Mouse (Mus musculus) hindbrain, postnatal 0 days (tissue): ENCODE measurements at regions not wholly inside any gene's neighbourhood (a gene's known extent, or its start where the extent isn't known, plus 50 kb on each side); places are given as distances from the start of the nearest gene placed in this dataset.

ENCODE experiments used
- ATAC-seq: fragments of 200-750 bp; cut with Nextera tagmentation; 2 replicates; pipeline ENCODE4 v1.8.0; 2017; ENCODE audit warnings: mild to moderate bottlenecking, moderate TSS enrichment, moderate library complexity
- DNase-seq: peaks from one replicate; pipeline ENCODE4 v3.0.0-alpha.2; 2015; ENCODE audit warnings: low spot score
- H3K27ac ChIP-seq: fragments of 300-500 bp; sonication (generic); 2 replicates; pipeline ENCODE4 v1.5.1; 2014; ENCODE audit warnings: mild to moderate bottlenecking
- H3K27me3 ChIP-seq: fragments of 300-500 bp; sonication (generic); 2 replicates; pipeline ENCODE4 v1.6.1; 2014; ENCODE audit warnings: low read length, mixed read lengths; ENCODE audit not compliant: insufficient read depth
- H3K36me3 ChIP-seq: fragments of 300-500 bp; sonication (generic); 2 replicates; pipeline ENCODE4 v1.6.1; 2014; ENCODE audit warnings: low read length, mixed read lengths; ENCODE audit not compliant: insufficient read depth
- H3K4me1 ChIP-seq: fragments of 300-500 bp; sonication (generic); 2 replicates; pipeline ENCODE4 v1.6.1; 2014; ENCODE audit warnings: antibody characterized with exemption, low read length, mixed read lengths; ENCODE audit not compliant: insufficient read depth
- H3K4me2 ChIP-seq: fragments of 300-500 bp; sonication (generic); 2 replicates; pipeline ENCODE4 v1.6.1; 2014; ENCODE audit warnings: low read depth, mild to moderate bottlenecking, low read length, moderate library complexity, mixed read lengths
- H3K4me3 ChIP-seq: fragments of 300-500 bp; sonication (generic); 2 replicates; pipeline ENCODE4 v1.5.1; 2014; ENCODE audit warnings: low read length
- H3K9ac ChIP-seq: fragments of 300-500 bp; sonication (generic); replicated peaks from 2 replicates; pipeline ENCODE4 v1.6.1; 2014; ENCODE audit warnings: mild to moderate bottlenecking, low read length, moderate library complexity, mixed read lengths
- H3K9me3 ChIP-seq: fragments of 300-500 bp; sonication (generic); 2 replicates; pipeline ENCODE4 v1.6.1; 2016; ENCODE audit warnings: low read length, mixed read lengths
- CTCF ChIP-seq: IDR thresholded peaks from 2 replicates; pipeline ENCODE4 v1.5.1; 2016; ENCODE audit warnings: antibody characterized with exemption, control low read depth, low read depth
- WGBS: fragments of 180-500 bp; shearing (Covaris S2); extraction: QIAGEN DNeasy Blood & Tissue Kit; methylation state at CpG from one replicate; pipeline ENCODE4 v1.1.7; 2014; 5-methylcytosine and 5-hydroxymethylcytosine counted together

- no peak for TF ChIP-seq CTCF
- Histone ChIP-seq H3K36me3 (no peaks in the 10 kb centered on the region), H3K9ac (no peak overlapping the region), H3K4me3 (no peak overlapping the region), H3K4me1 (no peaks in the 10 kb centered on the region), H3K27ac (no peak overlapping the region), H3K4me2 (no peak overlapping the region), H3K9me3 (no peaks in the 10 kb centered on the region), H3K27me3 (no peaks in the 10 kb centered on the region)
- 97% methylated on average over 2 of the region's 2 CpGs for WGBS
- DNase-seq = no peak
- no peak for ATAC-seq
These were observed 372.1 kb upstream of the Atp2b1 start for GRCm38 (mm10) chr10:98542072-98542471.

GRCm38 (mm10) chr10:98543253-98543997 lies 370.8 kb upstream of the Atp2b1 start:
- no peaks in the 10 kb centered on the region for H3K9me3 ChIP-seq
- no peak overlapping the region; the same call in 1 of the 2 replicates for H3K27ac ChIP-seq
- H3K9ac ChIP-seq = no peak overlapping the region
- H3K36me3 ChIP-seq = no peaks in the 10 kb centered on the region
- ATAC-seq (peak; percentile 82), DNase-seq (peak; percentile 70)
- no peak overlapping the region for H3K4me2 ChIP-seq
- no peak for TF ChIP-seq CTCF
- no peaks in the 10 kb centered on the region for H3K4me1 ChIP-seq
- no peaks in the 10 kb centered on the region for H3K27me3 ChIP-seq
- H3K4me3 ChIP-seq = no peak overlapping the region
- 33% methylated on average over 8 of the region's 8 CpGs for WGBS

GRCm38 (mm10) chr10:98543998-98544349 lies 370.2 kb upstream of the Atp2b1 start:
- WGBS = 55% methylated on average over 5 of the region's 5 CpGs
- H3K27ac ChIP-seq = no peak overlapping the region

GRCm38 (mm10) chr10:98554575-98554974 lies 359.6 kb upstream of the Atp2b1 start:
- no peak overlapping the region for H3K4me3 ChIP-seq
- no peak for DNase-seq
- no peaks in the 10 kb centered on the region for H3K27me3 ChIP-seq
- no peak for ATAC-seq
- no peaks in the 10 kb centered on the region for H3K4me1 ChIP-seq
- 83% methylated on average over 3 of the region's 3 CpGs for WGBS
- no peak overlapping the region for H3K27ac ChIP-seq
- H3K9me3 ChIP-seq = no peaks in the 10 kb centered on the region
- no peak overlapping the region for H3K9ac ChIP-seq
- H3K4me2 ChIP-seq = no peak overlapping the region
- no peak for TF ChIP-seq CTCF
- no peaks in the 10 kb centered on the region for H3K36me3 ChIP-seq

More at GRCm38 (mm10) chr10:98543998-98544349, 370.2 kb upstream of the Atp2b1 start:
- Histone ChIP-seq H3K4me1 (no peaks in the 10 kb centered on the region), H3K9ac (no peak overlapping the region), H3K4me3 (no peak overlapping the region), H3K4me2 (no peak overlapping the region), H3K36me3 (no peaks in the 10 kb centered on the region), H3K27me3 (no peaks in the 10 kb centered on the region), H3K9me3 (no peaks in the 10 kb centered on the region)
- no peak for TF ChIP-seq CTCF
- DNase-seq (peak; percentile 25), ATAC-seq (no peak)

GRCm38 (mm10) chr10:98557470-98558060 lies 356.6 kb upstream of the Atp2b1 start:
- Histone ChIP-seq H3K4me2 (no peak overlapping the region), H3K27me3 (no peaks in the 10 kb centered on the region), H3K27ac (no peak overlapping the region), H3K9ac (no peak overlapping the region), H3K9me3 (no peaks in the 10 kb centered on the region), H3K4me3 (no peak overlapping the region), H3K4me1 (no peaks in the 10 kb centered on the region), H3K36me3 (no peaks in the 10 kb centered on the region)
- no peak for DNase-seq
- TF ChIP-seq CTCF = no peak
- 84% methylated on average over 9 of the region's 9 CpGs for WGBS
- no peak for ATAC-seq

GRCm38 (mm10) chr10:98558560-98558959 lies 355.6 kb upstream of the Atp2b1 start:
- 79% methylated on average over 2 of the region's 2 CpGs for WGBS
- no peak for ATAC-seq
- no peaks in the 10 kb centered on the region for H3K9me3 ChIP-seq

GRCm38 (mm10) chr10:98562297-98562912 lies 351.8 kb upstream of the Atp2b1 start:
- ATAC-seq = no peak
- H3K9me3 ChIP-seq = no peaks in the 10 kb centered on the region
- no peaks in the 10 kb centered on the region for H3K4me1 ChIP-seq
- no peak for DNase-seq
- H3K4me3 ChIP-seq = no peak overlapping the region
- 86% methylated on average over 2 of the region's 2 CpGs for WGBS
- H3K9ac ChIP-seq = no peak overlapping the region
- H3K27me3 ChIP-seq = no peaks in the 10 kb centered on the region
- H3K36me3 ChIP-seq = no peaks in the 10 kb centered on the region
- no peak for TF ChIP-seq CTCF
- no peak overlapping the region for H3K4me2 ChIP-seq
- H3K27ac ChIP-seq = no peak overlapping the region

More at GRCm38 (mm10) chr10:98558560-98558959, 355.6 kb upstream of the Atp2b1 start:
- Histone ChIP-seq H3K27ac (no peak overlapping the region), H3K4me2 (no peak overlapping the region), H3K9ac (no peak overlapping the region), H3K36me3 (no peaks in the 10 kb centered on the region), H3K4me1 (no peaks in the 10 kb centered on the region), H3K27me3 (no peaks in the 10 kb centered on the region), H3K4me3 (no peak overlapping the region)
- TF ChIP-seq CTCF = no peak
- DNase-seq = no peak
